Comparison of ENCODE assay signal across 17 mouse cellular contexts in the genomic region with DNA sequence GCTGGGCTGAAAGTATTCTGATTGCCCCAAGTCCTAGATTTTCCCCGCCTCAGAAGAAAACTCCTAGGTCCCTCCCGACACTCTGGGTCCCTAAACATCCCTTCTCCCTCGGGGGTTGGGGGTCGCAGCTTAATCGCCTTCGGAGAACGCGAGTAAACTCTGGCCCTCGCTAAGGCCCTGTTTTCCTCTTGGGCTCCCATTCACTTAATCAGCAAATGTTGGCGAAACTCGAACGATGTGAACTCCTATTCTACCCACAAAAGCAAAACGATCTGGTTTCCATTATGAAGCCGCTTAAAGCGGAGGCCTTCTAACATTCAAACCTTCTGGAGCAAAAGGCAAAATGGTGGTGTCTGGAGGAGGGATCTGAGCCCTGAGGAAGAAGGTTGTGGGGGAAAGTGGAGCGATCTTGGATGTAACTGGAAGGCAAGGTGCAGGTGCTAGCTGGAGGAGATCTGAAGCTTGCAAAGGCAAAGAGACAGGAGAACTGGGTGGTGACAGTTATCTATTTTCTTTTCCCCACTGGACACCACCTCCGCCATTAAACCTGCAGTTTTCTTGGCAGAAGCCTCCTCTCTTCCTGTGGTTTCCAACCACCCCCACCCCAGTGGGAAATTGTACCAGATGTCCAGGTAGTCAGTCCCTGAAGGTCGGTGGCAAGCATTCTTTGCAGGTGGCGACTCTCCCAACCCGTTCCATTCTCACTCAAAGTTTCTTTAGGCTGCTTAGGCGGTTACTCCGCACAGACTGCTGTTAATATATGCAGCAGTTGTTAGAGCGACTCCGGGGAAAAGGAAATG. TPM values are rescaled to one million over a fixed set of nuclear protein-coding genes. Genes with fewer than 3 reads are reported as not detected.
A peak's percentile ranks its signal among the peaks of the same experiment; 100 is the strongest.
DNase-seq lines count a peak whose midpoint lies in the region; ATAC-seq and TF ChIP-seq lines count a peak whose summit lies in the region.
"Had no signal": no experiment of that assay in that cellular context is flagged by ENCODE, and none has a peak within 500 bp of the region (broad histone marks: within the 10 kb centered on the region; RNA-seq: fewer than 3 reads in every experiment).

No protein-coding gene starts in this region.

- no peaks in the 10 kb centered on the region for H3K36me3 ChIP-seq in hindbrain, embryonic 10.5 days
- H3K36me3 ChIP-seq in hindbrain, embryonic 16.5 days (ENCODE audit: control insufficient read depth, insufficient read depth, low read length): no peaks in the 10 kb centered on the region
- no peaks in the 10 kb centered on the region for H3K36me3 ChIP-seq in E14TG2a.4 (ENCODE audit: insufficient read depth, low read length)
- H3K36me3 ChIP-seq in limb, embryonic 10.5 days: no peaks in the 10 kb centered on the region
- H3K36me3 ChIP-seq: kidney, embryonic 15.5 days; limb, embryonic 15.5 days had no signal

- H3K9ac ChIP-seq in hindbrain, embryonic 16.5 days (ENCODE audit: low read depth, low read length): no peak overlapping the region
- H3K9ac ChIP-seq: kidney, embryonic 15.5 days; limb, embryonic 15.5 days had no signal

- 2% methylated on average over 24 of the region's 24 CpGs for WGBS in hindbrain, embryonic 10.5 days
- 2% methylated on average over 24 of the region's 24 CpGs for WGBS in hindbrain, embryonic 16.5 days
- WGBS in limb, embryonic 10.5 days: 2% methylated on average over 24 of the region's 24 CpGs

- H3K4me2 ChIP-seq in hindbrain, embryonic 16.5 days (ENCODE audit: low read length): no peak overlapping the region
- H3K4me2 ChIP-seq: kidney, embryonic 15.5 days; limb, embryonic 15.5 days had no signal

- ATAC-seq in hindbrain, embryonic 16.5 days: no peak
- ATAC-seq in granulocyte monocyte progenitor cell, adult 5-6 weeks (replicated peaks; ENCODE audit: poor library complexity, severe bottlenecking): no peak
- ATAC-seq: lung, postnatal 0 days had no signal

- no peak overlapping the region; the same call in 1 of the 2 replicates for H3K4me3 ChIP-seq in hindbrain, embryonic 10.5 days
- H3K4me3 ChIP-seq in hindbrain, embryonic 16.5 days (ENCODE audit: low read length): no peak overlapping the region
- 0 out of 2 replicates have a peak overlapping the region, but pooled peaks have one; percentile 27 for H3K4me3 ChIP-seq in E14TG2a.4 (replicated peaks; ENCODE audit: low read length)
- H3K4me3 ChIP-seq in limb, embryonic 10.5 days: 0 out of 2 replicates have a peak overlapping the region, but pooled peaks have one; percentile 21
- H3K4me3 ChIP-seq: kidney, embryonic 15.5 days; limb, embryonic 15.5 days had no signal

- intact Hi-C loops in left cerebral cortex, postnatal 4 days (cut with DNase I): loop anchor here (5.0 to 10.0 kb wide), 2 partner anchors 1123 to 1205 kb away; no protein-coding TSS in a partner anchor

- no peak overlapping the region for H3K27ac ChIP-seq in hindbrain, embryonic 10.5 days
- no peak overlapping the region for H3K27ac ChIP-seq in hindbrain, embryonic 16.5 days (ENCODE audit: low read depth, low read length)
- no peak overlapping the region for H3K27ac ChIP-seq in limb, embryonic 10.5 days
- H3K27ac ChIP-seq: kidney, embryonic 15.5 days; limb, embryonic 15.5 days had no signal

- H3K9me3 ChIP-seq in hindbrain, embryonic 10.5 days: no peaks in the 10 kb centered on the region
- H3K9me3 ChIP-seq in hindbrain, embryonic 16.5 days (ENCODE audit: control insufficient read depth, low read length): 0 out of 2 replicates have a peak, but pooled peaks cover 2% of the 10 kb centered on the region
- no peaks in the 10 kb centered on the region for H3K9me3 ChIP-seq in E14TG2a.4 (ENCODE audit: low read length)
- H3K9me3 ChIP-seq in limb, embryonic 10.5 days (replicated peaks): no peaks in the 10 kb centered on the region
- H3K9me3 ChIP-seq: kidney, embryonic 15.5 days; limb, embryonic 15.5 days had no signal

- no peak for TF ChIP-seq CTCF in E14TG2a.4 (conservative IDR thresholded peaks at IDR 0.05; ENCODE audit: low read length)

- peaks cover 99% of the 10 kb centered on the region for H3K27me3 ChIP-seq in hindbrain, embryonic 10.5 days (ENCODE audit: insufficient read depth, poor library complexity, severe bottlenecking)
- H3K27me3 ChIP-seq in hindbrain, embryonic 16.5 days (replicated peaks; ENCODE audit: control insufficient read depth, insufficient read depth, low read length): peaks cover 68% of the 10 kb centered on the region
- H3K27me3 ChIP-seq in E14TG2a.4 (ENCODE audit: insufficient read depth, low read length): peaks cover 94% of the 10 kb centered on the region
- peaks cover 99% of the 10 kb centered on the region for H3K27me3 ChIP-seq in limb, embryonic 10.5 days (ENCODE audit: low read depth, poor library complexity, severe bottlenecking)

- peaks cover 27% of the 10 kb centered on the region for H3K4me1 ChIP-seq in hindbrain, embryonic 10.5 days (replicated peaks)
- H3K4me1 ChIP-seq in hindbrain, embryonic 16.5 days (ENCODE audit: control insufficient read depth, insufficient read depth, low read depth, low read length): peaks cover 8% of the 10 kb centered on the region
- H3K4me1 ChIP-seq in E14TG2a.4 (replicated peaks; ENCODE audit: low read depth, low read length): peaks cover 39% of the 10 kb centered on the region
- peaks cover 39% of the 10 kb centered on the region for H3K4me1 ChIP-seq in limb, embryonic 10.5 days

- peak; percentile 43 for DNase-seq in hindbrain, embryonic 10.5 days (ENCODE audit: low spot score)
- DNase-seq in embryo, embryonic 10.5 days (ENCODE audit: low spot score): peak; percentile 61
- peak; percentile 49 for DNase-seq in limb, embryonic 10.5 days (ENCODE audit: low spot score)
- no peak for DNase-seq in left cerebral cortex, adult 9 months (ENCODE audit: low spot score in 2 of 2)
- DNase-seq in left cerebral cortex, postnatal 4 days: no peak
- DNase-seq: B cell, adult 2 months; cerebellum, adult 8-10 months; right cerebral cortex, postnatal 4 days; thymus, postnatal 14 days had no signal

RNA-seq across cellular contexts. Expression of a gene that starts 7.8 kb away (rescaled TPM):
- polyA plus RNA-seq in hindbrain, embryonic 10.5 days (2016; fragmentation: Nextera tagmentation; extraction: Ambion mirVana): 7.1 and 21.1 TPM in 2 replicates
- polyA plus RNA-seq in hindbrain, embryonic 16.5 days (2015; fragmentation: Nextera tagmentation; extraction: Ambion mirVana): 2.7 and 3.1 TPM in 2 replicates
- 25.6 and 39.1 TPM in 2 replicates for polyA plus RNA-seq in limb, embryonic 10.5 days (2016; fragmentation: Nextera tagmentation; extraction: Ambion mirVana)
- not detected for total RNA-seq in left cerebral cortex, postnatal 4 days (2021)
- not detected in 2 replicates for total RNA-seq in granulocyte monocyte progenitor cell, adult 5-6 weeks (2014; fragmentation: Nextera tagmentation)
- total RNA-seq in granulocyte monocyte progenitor cell, adult 5-6 weeks (2017): not detected in 2 replicates
- total RNA-seq: monocyte, adult 5-6 weeks had no signal
- polyA plus RNA-seq: frontal cortex, adult 2 months had no signal

Comparison
In these comparisons a context has a peak if more than half of its experiments do, and no peak if none do; other contexts are left out.
1. DNase-seq: peak in hindbrain, embryonic 10.5 days (single experiment), embryo, embryonic 10.5 days (single experiment) and limb, embryonic 10.5 days (single experiment); none in left cerebral cortex, adult 9 months (0 of 2) and left cerebral cortex, postnatal 4 days (single experiment).
2. H3K4me3 ChIP-seq: peak in E14TG2a.4 (single experiment) and limb, embryonic 10.5 days (single experiment); none in hindbrain, embryonic 10.5 days (single experiment) and hindbrain, embryonic 16.5 days (single experiment).